Mouse (Mus musculus) intestine, embryonic 16.5 days (tissue): ENCODE data around the gene Top2a. TPM values are rescaled to one million over a fixed set of nuclear protein-coding genes. Genes with fewer than 3 reads are reported as not detected.

ENCODE experiments used
- ATAC-seq: fragments of 200-750 bp; cut with Nextera tagmentation; 2 replicates; pipeline ENCODE4 v1.8.0; 2017; ENCODE audit warnings: moderate TSS enrichment, moderate library complexity
- H3K27ac ChIP-seq: fragments of 300-500 bp; sonication (generic); 2 replicates; pipeline ENCODE4 v1.5.1; 2014; ENCODE audit warnings: mild to moderate bottlenecking, low read length
- H3K27me3 ChIP-seq: fragments of 300-500 bp; sonication (generic); replicated peaks from 2 replicates; pipeline ENCODE4 v1.6.1; 2014; ENCODE audit warnings: low read length, control low read depth, mixed read lengths; ENCODE audit not compliant: control insufficient read depth, insufficient read depth
- H3K36me3 ChIP-seq: fragments of 300-500 bp; sonication (generic); 2 replicates; pipeline ENCODE4 v1.6.1; 2014; ENCODE audit warnings: low read length, control low read depth; ENCODE audit not compliant: control insufficient read depth, insufficient read depth
- H3K4me1 ChIP-seq: fragments of 300-500 bp; sonication (generic); 2 replicates; pipeline ENCODE4 v1.6.1; 2014; ENCODE audit warnings: low read length, control low read depth, mixed read lengths; ENCODE audit not compliant: control insufficient read depth, insufficient read depth
- H3K4me2 ChIP-seq: fragments of 300-500 bp; sonication (generic); 2 replicates; pipeline ENCODE4 v1.6.1; 2014; ENCODE audit warnings: low read depth, low read length, control low read depth
- H3K4me3 ChIP-seq: fragments of 300-500 bp; sonication (generic); 2 replicates; pipeline ENCODE4 v1.5.1; 2014; ENCODE audit warnings: mild to moderate bottlenecking, low read length
- H3K9ac ChIP-seq: fragments of 300-500 bp; sonication (generic); 2 replicates; pipeline ENCODE4 v1.6.1; 2014; ENCODE audit warnings: low read depth, low read length
- H3K9me3 ChIP-seq: fragments of 300-500 bp; sonication (generic); 2 replicates; pipeline ENCODE4 v1.6.1; 2016; ENCODE audit warnings: low read length, control low read depth; ENCODE audit not compliant: control insufficient read depth
- WGBS: fragments of 180-500 bp; shearing (Covaris S2); extraction: QIAGEN DNeasy Blood & Tissue Kit; methylation state at CpG from one replicate; pipeline ENCODE4 v1.1.7; 2014; 5-methylcytosine and 5-hydroxymethylcytosine counted together
- polyA plus RNA-seq: library from polyadenylated mRNA; unstranded; fragments of >200 nt; fragmentation: Nextera tagmentation; extraction: Ambion mirVana; gene quantifications from 2 replicates; pipeline ENCODE4 v1.2.1, GENCODE M21; 2015

The Top2a gene
- polyA plus RNA-seq, 1 experiment from 2014 or later: 149 TPM

- no peak overlapping the region for H3K27ac ChIP-seq
- H3K9ac ChIP-seq: peak overlapping the region; percentile 26; the same call in 1 of the 2 replicates
- 68% methylated on average over 3 of the region's 3 CpGs for WGBS
- no peak for ATAC-seq
- no peak overlapping the region for H3K4me2 ChIP-seq
- H3K4me3 ChIP-seq: no peak overlapping the region
- no peaks in the 10 kb centered on the region for H3K36me3 ChIP-seq
- peaks cover 18% of the 10 kb centered on the region for H3K4me1 ChIP-seq
- H3K9me3 ChIP-seq: peaks cover 9% of the 10 kb centered on the region
- H3K27me3 ChIP-seq: no peaks in the 10 kb centered on the region
Measured at GRCm38 (mm10) chr11:99060435-99060834, 36.4 kb upstream of the Top2a start.

- Histone ChIP-seq H3K27me3 (no peaks in the 10 kb centered on the region), H3K9ac (0 out of 2 replicates have a peak overlapping the region, but pooled peaks have one; percentile 6), H3K4me2 (no peak overlapping the region), H3K9me3 (peaks cover 9% of the 10 kb centered on the region), H3K4me3 (no peak overlapping the region), H3K36me3 (peaks cover 9% of the 10 kb centered on the region), H3K4me1 (0 out of 2 replicates have a peak, but pooled peaks cover 7% of the 10 kb centered on the region), H3K27ac (peak overlapping the region; percentile 44)
- ATAC-seq: peak; percentile 63
- WGBS: 25% methylated on average over 8 of the region's 8 CpGs
Measured at GRCm38 (mm10) chr11:99055571-99056452, 31.8 kb upstream of the Top2a start.

DNA sequence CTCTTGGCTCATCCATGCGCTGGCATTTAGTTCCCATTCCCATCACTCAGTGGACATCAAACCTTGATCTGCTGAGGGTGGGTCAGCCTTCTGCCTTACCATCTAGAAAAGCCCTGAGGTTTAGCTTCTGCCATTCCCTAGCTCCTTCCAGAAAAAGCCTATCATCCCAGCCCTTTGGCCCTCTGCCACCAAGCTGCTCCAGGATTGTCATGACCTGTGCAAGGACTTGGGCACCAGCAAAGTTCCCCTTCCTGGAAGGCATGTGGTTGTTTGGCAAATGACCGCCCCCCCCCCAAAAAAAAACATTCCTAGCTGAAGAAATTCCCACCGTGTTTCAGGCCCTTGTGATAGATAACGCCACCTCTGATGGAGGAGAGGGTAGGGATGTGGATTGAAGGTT is 31.2 kb upstream of the Top2a start:
- WGBS: 50% methylated on average over 4 of the region's 4 CpGs
- no peaks in the 10 kb centered on the region for H3K27me3 ChIP-seq
- peak; percentile 26; the same call in 1 of the 2 replicates for ATAC-seq
- no peak overlapping the region for H3K4me3 ChIP-seq
- no peak overlapping the region for H3K9ac ChIP-seq
- H3K27ac ChIP-seq: peak overlapping the region; percentile 16; the same call in 1 of the 2 replicates
- H3K4me1 ChIP-seq: 0 out of 2 replicates have a peak, but pooled peaks cover 4% of the 10 kb centered on the region
- peaks cover 9% of the 10 kb centered on the region for H3K9me3 ChIP-seq
- H3K36me3 ChIP-seq: peaks cover 11% of the 10 kb centered on the region
- no peak overlapping the region for H3K4me2 ChIP-seq

- 69% methylated on average over 2 of the region's 2 CpGs for WGBS
- Histone ChIP-seq H3K36me3 (peaks cover 21% of the 10 kb centered on the region), H3K4me2 (no peak overlapping the region), H3K9me3 (no peaks in the 10 kb centered on the region), H3K4me1 (peaks cover 41% of the 10 kb centered on the region), H3K9ac (no peak overlapping the region), H3K27ac (peak overlapping the region; percentile 73), H3K4me3 (no peak overlapping the region), H3K27me3 (no peaks in the 10 kb centered on the region)
- 0 out of 2 replicates have a peak, but pooled peaks have one; percentile 29 for ATAC-seq
Measured at GRCm38 (mm10) chr11:99047643-99048042, 23.7 kb upstream of the Top2a start.

DNA sequence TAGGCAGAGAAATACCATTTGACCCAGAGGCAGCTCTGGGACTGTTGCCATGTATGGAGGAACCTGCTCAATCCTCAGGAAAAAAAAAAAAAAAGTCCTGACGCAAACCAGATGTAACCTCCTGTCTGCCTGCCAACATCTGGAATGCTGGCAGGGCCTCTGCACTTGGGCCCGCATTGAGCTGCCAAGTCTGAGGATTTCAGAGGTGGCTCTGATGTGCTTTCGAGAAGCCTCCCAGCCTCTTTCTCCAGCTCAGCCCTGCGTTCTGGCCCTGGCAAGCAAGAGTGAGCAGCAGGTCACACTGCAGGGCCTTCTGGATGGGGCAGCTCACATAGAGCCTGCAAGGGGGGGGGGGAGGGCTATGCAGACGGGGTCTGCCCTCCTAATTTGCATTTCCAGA is 23.1 kb upstream of the Top2a start:
- no peaks in the 10 kb centered on the region for H3K9me3 ChIP-seq
- peaks cover 21% of the 10 kb centered on the region for H3K36me3 ChIP-seq
- no peak overlapping the region for H3K4me3 ChIP-seq
- no peak overlapping the region for H3K4me2 ChIP-seq
- peak overlapping the region; percentile 73 for H3K27ac ChIP-seq
- no peaks in the 10 kb centered on the region for H3K27me3 ChIP-seq
- no peak overlapping the region for H3K9ac ChIP-seq
- WGBS: 39% methylated on average over 5 of the region's 5 CpGs
- ATAC-seq: peak; percentile 36
- peaks cover 45% of the 10 kb centered on the region for H3K4me1 ChIP-seq

DNA sequence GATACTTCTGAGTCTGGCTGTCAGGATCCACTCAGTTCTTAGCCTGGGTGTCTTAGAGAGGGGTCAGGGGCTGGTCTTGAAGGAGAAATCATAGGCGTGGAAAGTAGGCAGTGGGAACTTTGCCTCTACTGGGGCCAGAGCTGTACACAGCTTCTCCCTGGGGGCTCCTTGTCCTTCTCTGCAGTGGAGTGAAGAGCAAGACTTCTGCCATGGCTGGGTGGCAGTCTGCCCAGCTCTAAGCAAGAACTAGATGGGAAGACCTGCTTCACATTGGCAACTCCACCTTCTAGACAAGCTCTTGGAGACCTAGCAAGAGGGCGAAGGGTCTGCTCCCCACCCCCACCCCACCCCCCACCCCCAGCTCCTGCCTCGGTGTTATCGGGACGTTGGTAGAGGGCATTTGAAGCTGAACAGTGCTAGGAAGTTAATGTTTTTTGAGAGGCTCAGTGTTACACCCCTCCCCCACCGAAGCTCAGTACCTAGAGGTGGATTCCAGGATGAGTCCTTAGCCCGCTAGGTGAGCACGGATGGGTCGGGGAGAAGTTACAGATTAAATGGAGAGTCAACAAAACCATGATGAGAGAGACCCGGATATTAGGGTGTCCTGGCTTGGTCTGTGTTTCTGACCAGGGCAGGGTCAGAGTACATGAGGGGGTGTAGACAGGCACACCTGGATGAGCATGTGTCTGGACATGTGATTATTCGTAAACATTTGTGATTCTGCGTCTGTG is 21.3 kb upstream of the Top2a start:
- Histone ChIP-seq H3K9me3 (no peaks in the 10 kb centered on the region), H3K36me3 (peaks cover 11% of the 10 kb centered on the region), H3K27ac (peak overlapping the region; percentile 31), H3K4me3 (no peak overlapping the region), H3K27me3 (no peaks in the 10 kb centered on the region), H3K4me2 (peak overlapping the region; percentile 21; the same call in 1 of the 2 replicates), H3K9ac (0 out of 2 replicates have a peak overlapping the region, but pooled peaks have one; percentile 18), H3K4me1 (peaks cover 49% of the 10 kb centered on the region)
- 47% methylated on average over 12 of the region's 12 CpGs for whole genome bisulfite sequencing
- peak; percentile 16 for ATAC-seq

GRCm38 (mm10) chr11:99044306-99044705 is 20.3 kb upstream of the Top2a start:
- Histone ChIP-seq H3K27ac (0 out of 2 replicates have a peak overlapping the region, but pooled peaks have one; percentile 12), H3K4me2 (peak overlapping the region; percentile 34; the same call in 1 of the 2 replicates), H3K36me3 (peaks cover 7% of the 10 kb centered on the region), H3K4me3 (no peak overlapping the region), H3K27me3 (no peaks in the 10 kb centered on the region), H3K9me3 (no peaks in the 10 kb centered on the region), H3K9ac (no peak overlapping the region), H3K4me1 (peaks cover 50% of the 10 kb centered on the region)
- no peak for ATAC-seq
- 53% methylated on average over 5 of the region's 5 CpGs for WGBS

DNA sequence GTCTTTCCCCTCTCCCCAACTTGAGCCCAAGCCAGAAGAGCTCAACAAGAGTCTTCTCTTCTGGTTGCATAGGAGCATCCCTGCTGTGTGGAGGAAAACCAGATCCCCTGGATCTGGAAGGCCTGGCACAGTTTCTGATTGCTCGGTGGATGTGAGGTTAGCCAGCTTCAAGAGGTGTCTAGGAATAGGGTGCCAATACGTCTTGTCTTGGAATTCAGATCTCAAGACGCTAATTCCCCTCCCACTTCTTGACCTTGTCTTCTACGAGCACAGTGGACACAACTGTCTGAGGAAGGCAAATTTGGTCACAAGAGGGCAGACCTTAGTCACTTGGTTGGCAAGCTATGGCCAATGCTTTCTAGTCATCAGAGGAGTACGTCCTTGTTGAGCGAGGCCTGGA is 19.6 kb upstream of the Top2a start:
- Histone ChIP-seq H3K4me3 (peak overlapping the region; percentile 19; the same call in 1 of the 2 replicates), H3K27ac (no peak overlapping the region), H3K9me3 (no peaks in the 10 kb centered on the region), H3K4me2 (peak overlapping the region; percentile 34), H3K36me3 (peaks cover under 1% of the 10 kb centered on the region), H3K9ac (no peak overlapping the region), H3K27me3 (no peaks in the 10 kb centered on the region), H3K4me1 (peaks cover 50% of the 10 kb centered on the region)
- WGBS: 54% methylated on average over 6 of the region's 6 CpGs
- no peak for ATAC-seq

GRCm38 (mm10) chr11:99042834-99043431 is 18.9 kb upstream of the Top2a start:
- Histone ChIP-seq H3K27ac (peak overlapping the region; percentile 92), H3K4me2 (peak overlapping the region; percentile 81), H3K9ac (peak overlapping the region; percentile 85), H3K9me3 (no peaks in the 10 kb centered on the region), H3K36me3 (no peaks in the 10 kb centered on the region; the same call in 1 of the 2 replicates), H3K4me1 (peaks cover 48% of the 10 kb centered on the region), H3K4me3 (peak overlapping the region; percentile 64), H3K27me3 (no peaks in the 10 kb centered on the region)
- ATAC-seq: no peak
- 27% methylated on average over 12 of the region's 12 CpGs for WGBS
